Comparison of ENCODE assay signal across 7 mouse cellular contexts in the genomic region with DNA sequence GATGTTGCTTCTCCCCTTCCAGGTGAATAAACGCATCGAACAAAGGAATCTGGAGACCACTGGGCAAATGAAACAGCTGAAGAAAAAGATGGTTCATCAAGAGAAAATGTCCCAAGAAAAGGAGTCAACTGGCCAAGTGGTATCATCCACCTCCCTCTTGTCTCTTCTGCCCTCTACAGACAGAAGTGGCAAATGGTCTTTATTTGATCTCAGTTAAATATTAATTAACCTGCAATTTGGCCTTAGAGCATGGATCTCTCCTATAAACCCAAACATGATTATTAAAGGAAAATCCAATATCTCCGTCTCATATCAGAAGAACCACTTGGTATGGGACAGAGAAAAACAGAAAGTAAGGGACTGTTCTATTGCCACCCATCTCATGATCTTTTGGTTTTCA. TPM values are rescaled to one million over a fixed set of nuclear protein-coding genes. Genes with fewer than 3 reads are reported as not detected.
"Had no signal": no experiment of that assay in that cellular context is flagged by ENCODE, and none has a peak within 500 bp of the region (broad histone marks: within the 10 kb centered on the region; RNA-seq: fewer than 3 reads in every experiment).

No protein-coding gene starts in this region.

RNA-seq across cellular contexts. Expression of a gene that starts 9.5 kb away (rescaled TPM):
- polyA plus RNA-seq: heart, postnatal 0 days; hindbrain, embryonic 10.5 days; kidney, embryonic 15.5 days; kidney, postnatal 0 days; limb, embryonic 10.5 days; limb, embryonic 12.5 days had no signal

RNA-seq across cellular contexts. Expression of a gene that starts 12.3 kb away (rescaled TPM):
- polyA plus RNA-seq: hindbrain, embryonic 12.5 days had no signal
